Mouse (Mus musculus) G1E-ER4 (cell line): ENCODE data around the gene Ikzf2. TPM values are rescaled to one million over a fixed set of nuclear protein-coding genes. Genes with fewer than 3 reads are reported as not detected.
A peak's percentile ranks its signal among the peaks of the same experiment; 100 is the strongest.

Experiments
- GATA1 ChIP-seq: IDR thresholded peaks from one replicate; pipeline ENCODE4 v1.8.0; 2012; ENCODE audit warnings: low read length, inconsistent platforms
- polyA plus RNA-seq: library from polyadenylated mRNA; stranded (reverse); fragments of >175 nt; gene quantifications from 2 replicates; pipeline ENCODE4 v1.2.3, GENCODE M21; 2012

The Ikzf2 gene
- polyA plus RNA-seq: 0.43 and 0.72 TPM in 2 replicates

DNA sequence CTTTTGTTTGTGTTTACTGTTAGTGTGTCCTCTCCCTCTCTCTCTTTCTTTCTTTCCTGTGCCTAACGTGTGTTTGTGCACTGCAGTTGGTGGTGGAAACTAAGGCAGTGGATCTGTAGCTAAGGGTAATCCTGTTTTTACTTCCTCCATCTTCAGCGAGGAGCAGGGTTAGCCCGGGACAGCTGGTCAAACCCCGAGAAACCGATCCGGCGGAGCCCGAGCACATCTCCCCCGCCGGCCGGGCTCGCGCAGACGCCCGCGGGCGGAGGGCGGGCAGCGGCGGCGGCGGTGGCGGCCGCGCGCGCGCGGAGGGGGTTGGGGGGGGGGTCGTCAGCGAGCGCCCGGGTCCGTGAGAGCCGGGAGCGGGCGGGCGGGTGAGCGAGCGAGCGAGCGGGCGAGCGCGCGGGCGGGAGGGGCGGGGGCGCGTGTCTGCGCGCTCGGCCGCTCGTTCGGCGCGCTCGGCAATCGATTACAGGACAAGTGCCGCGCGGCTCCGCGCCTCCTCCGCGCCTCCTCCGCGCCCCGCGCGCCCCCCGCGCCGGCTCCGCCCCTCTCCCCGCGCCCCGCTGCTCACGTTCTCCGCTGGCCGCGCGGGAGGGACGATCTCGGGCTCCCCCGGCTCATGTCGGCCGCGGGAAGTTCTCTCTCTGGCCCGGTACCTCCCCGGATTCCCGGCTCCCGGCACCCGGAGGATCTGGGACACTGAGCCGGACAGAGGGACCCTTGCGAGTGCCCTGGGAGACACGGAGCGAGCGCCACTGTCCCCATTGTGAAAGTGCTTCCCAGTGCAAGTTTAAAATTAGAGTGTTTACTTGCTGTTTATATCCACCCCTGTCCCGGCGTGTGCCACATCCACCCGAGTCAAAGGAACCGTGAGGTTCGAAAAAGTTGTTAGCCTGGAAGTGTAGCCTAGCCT lies at the start of gene Ikzf2:
Ikzf2 (minus strand) TSS at position 170 of the 916 bp plus-strand sequence.
- no peak for TF ChIP-seq GATA1

DNA sequence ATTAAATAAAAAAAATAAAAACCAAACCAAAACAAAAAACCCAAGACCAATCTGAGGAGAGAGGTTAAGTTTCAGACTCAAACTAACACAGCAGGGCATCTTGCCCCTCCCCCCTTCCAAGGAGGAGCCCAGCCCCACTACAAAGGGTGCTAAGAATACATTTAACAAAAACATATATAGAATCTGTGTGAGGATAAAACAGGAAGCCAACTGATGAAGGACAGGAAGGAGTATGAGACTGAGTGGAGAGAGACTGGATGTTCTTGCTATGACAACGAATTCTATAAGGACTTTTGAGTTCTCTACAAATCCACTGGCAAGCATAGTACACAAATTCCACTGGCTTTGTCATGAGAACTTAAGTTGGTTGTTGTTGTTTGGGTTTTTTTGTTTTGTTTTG lies 42.7 kb upstream of the Ikzf2 start:
- no peak for TF ChIP-seq GATA1

DNA sequence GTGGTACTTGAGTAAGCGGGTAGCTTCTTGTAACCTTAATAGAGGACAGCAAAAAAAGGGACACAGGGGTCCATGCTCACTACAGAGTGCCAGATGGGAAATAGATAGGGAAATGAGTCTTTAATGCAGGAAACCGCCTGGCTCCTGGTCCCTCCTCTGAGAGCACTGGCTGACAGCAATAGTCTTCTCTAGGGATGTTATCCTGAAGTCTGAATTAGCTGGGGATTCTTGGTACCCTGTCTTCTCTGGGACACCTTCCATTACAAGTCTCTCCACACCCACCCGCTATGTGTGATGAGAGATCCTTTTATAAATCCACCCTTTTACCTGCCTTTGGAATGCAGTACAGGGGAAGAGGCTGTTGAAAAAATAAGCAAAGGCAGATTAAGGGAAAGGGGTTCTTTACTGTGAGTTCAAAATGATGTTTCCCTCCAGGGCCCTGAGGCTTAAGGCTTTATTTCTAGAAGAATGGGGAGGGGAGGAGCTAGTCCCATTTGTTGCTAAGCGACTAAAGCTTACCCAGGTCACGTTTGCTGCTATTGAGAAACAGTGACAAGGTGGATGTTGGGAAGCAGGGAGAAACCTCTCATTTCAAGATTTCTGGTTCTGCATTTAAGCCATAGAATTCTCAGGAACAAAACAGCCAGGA lies 42.1 kb upstream of the Ikzf2 start:
- TF ChIP-seq GATA1: no peak

DNA sequence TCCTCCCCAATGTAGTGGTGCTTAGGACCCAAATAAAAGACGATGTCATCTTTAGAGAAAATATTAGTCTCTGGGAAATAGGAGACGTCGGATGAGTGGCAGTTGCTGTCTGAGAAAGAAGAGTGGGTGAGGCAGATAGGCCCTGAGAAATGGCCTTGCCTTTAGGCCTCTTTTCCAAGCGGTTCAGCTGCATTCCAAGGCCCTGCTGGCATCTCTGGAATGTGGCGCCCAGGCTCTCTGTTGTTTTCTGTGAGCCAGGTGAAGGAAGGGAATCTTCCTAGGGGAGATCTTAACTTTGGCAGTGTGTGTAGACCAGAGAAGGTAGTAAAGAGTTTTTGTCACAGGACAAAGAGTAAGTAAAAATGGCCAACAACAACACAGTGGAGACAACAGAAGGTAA lies 40.9 kb upstream of the Ikzf2 start:
- TF ChIP-seq GATA1: no peak

DNA sequence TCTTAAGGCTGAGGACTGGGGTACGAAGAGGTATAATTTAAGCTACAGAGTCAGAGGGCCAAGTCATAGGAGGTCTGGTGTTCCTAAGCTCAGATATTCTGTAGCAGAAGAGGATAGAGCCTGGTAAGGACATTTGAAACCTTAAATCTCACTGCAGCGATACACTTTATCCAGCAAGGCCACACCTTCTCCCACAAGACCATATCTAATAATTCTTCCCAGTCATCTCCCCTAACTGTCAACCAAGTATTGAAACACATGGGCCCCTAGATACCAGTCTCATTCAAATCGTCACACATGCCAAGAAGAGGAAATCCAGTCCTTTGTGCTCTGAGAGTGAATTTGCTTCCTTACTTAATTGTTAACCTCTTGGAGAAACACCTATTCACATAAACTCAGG lies 30.1 kb upstream of the Ikzf2 start:
- peak; percentile 36 for TF ChIP-seq GATA1

DNA sequence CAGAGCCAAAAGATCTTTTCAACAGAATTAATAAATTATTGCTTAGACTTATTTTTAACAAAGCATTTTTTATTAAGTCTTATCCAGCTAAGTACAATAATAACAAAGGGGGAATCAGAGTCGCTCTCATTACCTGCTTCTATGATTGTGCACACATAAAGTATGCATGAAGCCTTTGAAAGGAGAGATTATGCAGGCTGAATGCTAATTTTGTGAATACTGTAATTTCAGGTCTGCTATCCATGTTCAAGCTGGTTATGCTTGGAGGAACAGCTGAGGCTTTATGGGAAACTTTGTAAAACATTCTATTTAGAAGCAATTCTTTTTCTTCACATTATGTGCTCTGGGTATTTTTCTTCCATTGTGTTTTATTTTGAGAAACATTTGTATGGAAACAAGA lies 21.5 kb upstream of the Ikzf2 start:
- TF ChIP-seq GATA1: no peak

DNA sequence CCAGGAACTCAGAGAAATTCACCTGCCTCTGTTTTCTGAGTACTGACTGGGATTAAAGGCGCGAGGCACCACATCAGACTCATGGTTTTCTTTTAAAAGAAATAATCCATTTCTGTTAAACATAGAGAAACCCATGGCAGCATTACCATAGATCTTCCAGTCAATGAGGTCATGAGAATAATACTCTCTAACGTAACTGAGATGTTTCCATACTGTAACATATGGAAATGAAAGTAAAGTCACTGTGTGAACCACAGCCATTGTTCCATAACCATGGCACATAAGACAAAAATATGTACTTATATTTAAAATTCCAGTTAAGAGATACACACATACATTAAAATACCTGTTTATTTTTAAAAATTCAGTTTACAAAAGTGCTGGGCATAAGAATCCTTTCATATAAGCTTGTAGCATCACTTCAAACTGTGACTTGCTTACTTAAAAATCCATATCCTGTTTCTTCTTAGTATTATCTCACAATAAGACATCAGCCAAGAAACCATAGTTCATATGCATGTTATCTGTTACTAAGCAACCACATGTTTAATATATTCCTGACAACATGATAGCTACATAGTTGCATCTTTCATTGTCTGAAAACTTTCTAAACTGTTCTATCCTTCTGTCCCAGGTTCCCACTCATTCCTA lies 16.6 kb upstream of the Ikzf2 start:
- no peak for TF ChIP-seq GATA1

DNA sequence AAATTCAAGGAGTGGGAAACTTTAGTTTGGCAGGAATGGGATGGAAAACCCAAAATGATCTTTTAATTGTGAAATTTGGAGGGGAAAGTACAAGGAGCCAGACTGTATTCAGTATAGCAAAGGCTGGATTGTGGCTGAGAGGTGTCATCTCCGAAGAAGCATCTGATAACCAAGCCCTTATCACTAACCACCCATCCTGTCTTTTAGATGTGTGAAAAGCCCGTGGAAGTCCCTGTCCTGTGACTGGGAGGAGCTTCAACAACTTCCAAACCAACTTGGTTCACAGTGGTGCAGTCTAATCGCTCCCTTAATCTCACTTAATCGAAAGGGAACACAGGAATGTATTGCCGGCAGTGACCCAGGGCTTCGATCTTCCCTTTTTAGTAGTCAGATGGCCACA lies 4.9 kb upstream of the Ikzf2 start:
- peak; percentile 86 for TF ChIP-seq GATA1

DNA sequence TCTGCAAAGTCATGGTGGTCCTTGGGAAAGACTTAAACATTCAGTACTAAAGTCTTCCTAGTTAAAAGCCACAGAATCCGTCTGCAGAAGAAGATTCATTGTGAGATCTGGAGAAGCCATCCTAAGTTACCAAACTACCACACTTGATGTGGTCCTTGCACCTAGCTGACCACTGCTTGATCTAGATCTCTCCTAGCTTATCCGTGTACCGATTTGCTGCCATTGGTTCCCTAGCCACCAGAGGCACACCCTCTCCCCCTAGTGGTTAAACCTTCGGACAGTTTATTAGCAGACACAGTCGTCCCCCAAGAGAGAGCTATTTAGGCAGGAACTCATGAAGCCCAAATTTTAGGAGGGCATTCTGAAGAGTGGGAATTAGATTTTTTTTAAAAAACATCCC lies 1.9 kb upstream of the Ikzf2 start:
- TF ChIP-seq GATA1: peak; percentile 55

DNA sequence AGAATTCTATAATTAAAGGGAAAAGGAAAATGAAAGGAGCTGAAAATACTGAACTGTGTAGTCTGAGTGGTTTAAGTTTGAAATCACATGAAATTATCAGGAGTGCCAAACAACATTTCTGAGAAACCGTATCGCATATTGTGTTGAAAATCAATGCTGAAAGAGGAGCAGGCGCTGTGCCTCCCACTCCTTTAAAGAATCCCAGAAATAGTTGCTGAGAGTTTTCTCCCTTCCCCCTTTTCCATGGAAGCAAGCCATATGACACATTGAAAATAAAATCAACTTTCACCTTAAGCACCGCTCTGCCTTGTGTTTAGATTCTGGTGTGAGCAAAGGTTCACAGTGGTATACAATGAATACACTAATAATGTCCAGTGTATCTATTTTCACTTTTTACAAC lies 1.1 kb upstream of the Ikzf2 start:
- no peak for TF ChIP-seq GATA1

DNA sequence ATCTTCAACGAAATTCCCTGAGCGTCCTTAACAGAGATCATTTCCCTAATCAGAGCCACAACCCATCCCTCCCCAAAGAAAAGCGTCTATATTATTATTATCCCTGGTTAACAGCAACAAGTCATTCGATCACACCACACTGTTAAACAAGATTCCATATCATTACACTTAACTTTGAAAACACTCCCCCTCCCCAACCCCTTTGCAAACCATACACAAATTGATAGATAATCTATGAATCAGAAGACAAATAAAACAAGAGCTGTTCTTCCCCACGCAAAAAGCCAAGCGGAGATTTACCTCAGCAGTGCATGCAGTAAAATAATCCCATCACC lies 337 bp downstream of the Ikzf2 start:
- TF ChIP-seq GATA1: no peak

DNA sequence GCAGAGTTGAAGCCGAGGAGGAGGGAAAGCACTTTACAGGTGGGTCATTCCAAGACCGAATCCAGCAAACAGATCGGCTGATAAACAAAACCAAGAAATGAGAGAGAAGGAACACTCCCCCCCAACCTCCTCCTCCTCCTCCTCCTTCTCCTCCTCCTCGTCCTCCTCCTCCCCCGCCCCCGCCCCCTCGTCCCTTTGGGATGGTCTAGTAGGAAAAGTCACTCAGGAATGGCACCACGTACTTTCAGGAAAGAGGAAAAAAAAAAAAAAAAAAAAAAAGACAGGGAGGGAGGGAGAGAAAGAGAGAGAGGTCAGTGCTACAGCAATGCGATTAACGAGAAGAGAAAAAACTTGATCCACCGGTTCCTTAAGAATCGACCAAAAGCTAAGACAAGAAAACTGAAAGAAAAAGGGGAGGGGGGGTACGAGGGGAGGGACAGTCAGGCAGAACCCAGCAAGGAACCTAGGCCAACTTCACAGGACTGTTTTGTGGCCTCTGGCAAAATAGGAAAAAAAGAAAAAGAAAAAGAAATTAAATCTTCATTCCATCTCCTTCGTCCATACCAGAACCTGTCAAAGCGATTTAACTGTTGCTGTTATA lies 1.1 kb downstream of the Ikzf2 start:
- no peak for TF ChIP-seq GATA1

DNA sequence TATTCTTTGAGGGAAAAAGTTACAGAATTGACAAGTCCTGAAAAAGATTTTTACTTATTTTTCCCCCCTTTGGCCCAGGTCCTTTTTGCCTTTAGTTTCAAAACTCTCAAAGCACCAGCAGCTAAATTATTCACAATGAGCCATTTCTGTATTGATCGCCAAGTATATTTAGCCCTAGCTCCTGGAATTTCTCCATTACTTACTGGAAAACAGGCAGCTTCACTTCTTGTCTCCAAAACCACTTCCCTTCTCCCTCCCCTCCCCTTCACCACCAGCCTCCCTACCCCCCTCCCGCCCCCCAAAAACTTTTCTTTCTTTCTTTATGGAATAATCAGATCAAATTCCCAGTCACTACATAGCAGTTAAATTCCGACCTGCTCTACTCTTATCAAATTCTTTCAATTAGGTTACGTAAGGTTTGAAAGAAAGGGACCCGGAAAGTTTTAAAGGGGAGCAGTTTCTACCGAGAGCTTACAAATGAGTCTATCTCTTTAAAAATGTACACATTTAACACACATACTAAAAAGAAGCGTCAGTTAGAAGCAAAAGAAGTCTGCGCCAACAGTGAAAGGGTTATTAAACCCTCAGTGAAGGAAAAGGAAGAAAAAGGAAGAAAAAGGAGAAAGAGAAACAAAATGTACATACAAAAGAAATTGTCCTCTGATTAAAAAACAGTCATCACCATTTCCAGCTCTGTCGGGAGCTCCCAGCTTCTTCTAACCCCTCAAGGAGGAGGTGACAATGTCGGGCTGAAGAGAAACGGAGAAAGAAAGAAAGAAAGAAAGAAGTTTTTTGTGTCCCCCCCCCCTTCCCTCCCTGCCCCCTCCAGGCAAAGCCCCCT lies 1.8 kb downstream of the Ikzf2 start:
- TF ChIP-seq GATA1: no peak

DNA sequence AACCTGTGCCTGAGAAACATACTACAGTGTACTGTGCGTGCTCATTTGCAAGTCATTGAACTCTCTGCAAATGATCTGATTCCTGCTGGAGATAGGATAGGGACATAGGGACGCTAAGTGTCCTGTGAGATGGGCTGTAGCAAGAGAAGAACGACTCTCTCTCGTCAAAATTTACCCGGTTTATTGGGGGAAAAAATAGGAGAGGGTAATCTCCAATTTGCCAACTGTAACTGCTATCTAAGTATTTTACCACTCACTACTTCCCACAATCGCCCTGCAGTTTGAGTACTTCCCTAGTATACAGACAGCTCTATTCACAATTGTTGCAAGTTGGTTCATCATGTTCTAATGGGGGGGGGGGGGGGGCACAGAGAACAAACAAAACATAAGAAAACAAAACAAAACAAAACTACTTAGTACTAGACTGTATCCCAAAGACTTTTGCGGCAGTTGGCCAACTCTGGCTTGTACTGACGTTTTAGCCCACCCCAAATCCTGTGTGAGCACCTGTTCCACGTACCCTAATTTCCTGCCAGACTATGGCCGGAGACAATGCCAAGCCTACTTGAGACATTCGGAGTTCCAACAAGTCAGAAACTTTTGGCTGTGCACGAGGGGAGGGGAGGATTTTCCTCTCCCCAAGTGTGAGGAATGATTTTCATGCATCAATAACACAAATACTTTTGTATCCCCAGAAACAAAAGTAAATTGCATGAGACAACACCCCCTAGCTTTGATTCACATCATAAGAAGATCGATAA lies 2.6 kb downstream of the Ikzf2 start:
- TF ChIP-seq GATA1: no peak

DNA sequence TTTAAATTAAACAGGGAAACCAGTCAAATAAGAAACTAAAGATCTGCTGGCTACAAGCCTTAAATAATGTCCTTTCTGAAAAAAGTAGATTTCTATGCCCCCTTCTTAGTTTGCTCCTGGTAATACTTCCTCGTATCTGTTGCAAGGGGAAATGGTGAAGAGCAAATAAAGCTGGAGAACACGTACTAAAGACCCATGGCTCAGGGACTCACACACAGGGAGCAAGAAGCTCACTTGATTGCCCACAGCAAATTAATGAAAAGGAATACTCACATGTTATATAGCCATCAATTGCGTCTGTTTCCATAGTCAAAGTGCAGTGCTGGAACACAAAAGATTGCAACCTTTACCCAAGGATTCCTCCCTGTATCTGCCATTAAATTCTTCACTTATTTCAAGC lies 3.2 kb downstream of the Ikzf2 start:
- no peak for TF ChIP-seq GATA1

DNA sequence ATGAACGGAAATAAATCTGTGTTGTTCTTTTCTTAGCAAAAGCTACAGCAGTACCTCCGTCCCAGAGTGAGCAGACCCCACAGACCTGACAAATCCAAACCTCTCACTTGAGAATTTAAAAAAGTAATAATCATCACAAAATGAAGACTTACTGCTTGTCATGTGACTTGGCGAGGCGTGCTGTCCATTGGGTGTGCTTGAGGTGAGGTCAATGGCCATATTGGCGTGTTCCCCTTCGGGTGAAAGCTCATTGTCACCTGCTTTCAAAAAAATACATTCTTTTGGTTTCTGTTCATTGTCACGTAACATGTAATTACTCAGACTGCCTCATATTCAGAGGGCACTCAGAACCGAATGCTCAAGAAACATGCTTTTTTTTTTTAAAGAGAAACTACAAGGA lies 4.0 kb downstream of the Ikzf2 start:
- no peak for TF ChIP-seq GATA1
